Mouse (Mus musculus) frontal cortex, postnatal 36 days (tissue): ENCODE results near the gene Ifitm2.
"Not testable (repeated sequence)": the region's sequence is repeated elsewhere in the genome, so short reads cannot be mapped to it uniquely, and the experiment has no call there.

Experiments used
- DNase-seq, 2 experiments: peaks; one replicate each; pipeline ENCODE4 v3.0.0; 2022; ENCODE audit warnings: low spot score in 2 of 2

Gene Ifitm2

DNA sequence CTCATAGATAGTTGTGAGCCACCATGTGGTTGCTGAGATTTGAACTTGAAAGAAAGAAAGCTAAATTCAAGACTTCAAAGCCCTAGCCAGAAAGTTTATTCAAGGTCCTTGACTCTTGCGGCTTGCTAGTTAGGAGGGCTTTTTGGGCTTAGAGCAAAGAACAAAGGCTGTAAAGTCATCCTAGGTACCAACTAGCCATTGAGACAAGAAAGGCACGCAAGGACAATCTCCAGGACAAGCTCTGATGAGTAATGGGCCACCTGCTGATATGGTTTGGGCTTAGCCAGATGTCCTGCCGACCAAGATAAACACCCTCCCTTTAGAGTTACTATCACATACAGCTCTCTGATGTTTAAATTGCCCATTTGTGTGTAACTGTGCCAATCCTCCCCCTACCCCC lies 12.9 kb upstream of the Ifitm2 start:
- not testable (repeated sequence) for DNase-seq

DNA sequence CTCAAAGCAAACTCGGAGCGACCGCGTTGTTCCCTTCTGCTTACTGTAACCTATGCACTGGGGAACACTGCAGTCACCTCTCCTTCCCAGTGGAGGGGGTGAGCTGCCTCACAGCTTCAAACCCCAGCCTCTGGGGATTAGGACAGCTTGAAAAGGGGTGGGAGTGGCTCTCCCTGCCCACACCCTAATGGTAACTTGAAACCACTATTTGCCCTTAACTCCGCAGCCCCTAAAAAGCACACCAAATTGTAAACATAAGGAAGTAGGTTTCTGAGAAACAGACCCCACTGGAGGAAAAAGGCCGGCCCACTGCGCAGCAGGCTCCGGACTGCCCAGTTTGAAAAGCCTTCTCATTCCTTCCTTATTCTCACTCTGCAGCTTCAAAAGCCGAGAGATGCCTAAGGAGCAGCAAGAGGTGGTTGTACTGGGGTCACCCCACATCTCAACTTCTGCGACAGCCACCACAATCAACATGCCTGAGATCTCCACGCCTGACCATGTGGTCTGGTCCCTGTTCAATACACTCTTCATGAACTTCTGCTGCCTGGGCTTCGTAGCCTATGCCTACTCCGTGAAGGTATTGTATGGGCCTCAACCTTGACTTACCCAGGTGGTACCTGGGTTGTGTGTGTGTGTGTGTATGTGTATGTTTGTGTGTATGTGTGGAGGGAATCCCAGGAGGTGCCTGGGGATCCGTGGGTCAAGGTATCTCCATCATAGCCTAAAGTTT lies 12.2 kb upstream of the Ifitm2 start:
- no peak for DNase-seq

DNA sequence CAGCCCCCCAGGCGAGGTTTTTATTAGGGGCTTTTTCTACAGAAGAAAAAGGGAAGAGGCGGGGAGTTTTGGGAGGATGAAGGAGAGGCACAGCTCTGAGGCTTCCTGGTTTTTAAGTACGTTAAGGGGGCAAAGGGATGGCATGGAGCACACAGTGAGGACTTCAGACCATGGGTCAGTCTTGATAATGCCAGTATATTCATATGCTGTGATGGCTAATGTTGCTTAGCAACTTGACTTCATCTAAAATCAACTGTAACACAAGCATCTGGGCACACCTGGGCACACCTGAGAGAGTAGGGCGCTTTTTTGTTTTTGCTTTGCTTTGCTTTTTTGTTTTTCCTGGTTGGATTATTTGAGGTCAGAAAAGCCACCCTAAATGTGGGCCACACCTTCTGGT lies 11.1 kb upstream of the Ifitm2 start, which contains the start of gene Ifitm1:
Ifitm1 (plus strand) TSS at position 301 of the 400 bp plus-strand sequence.
- no peak for DNase-seq

DNA sequence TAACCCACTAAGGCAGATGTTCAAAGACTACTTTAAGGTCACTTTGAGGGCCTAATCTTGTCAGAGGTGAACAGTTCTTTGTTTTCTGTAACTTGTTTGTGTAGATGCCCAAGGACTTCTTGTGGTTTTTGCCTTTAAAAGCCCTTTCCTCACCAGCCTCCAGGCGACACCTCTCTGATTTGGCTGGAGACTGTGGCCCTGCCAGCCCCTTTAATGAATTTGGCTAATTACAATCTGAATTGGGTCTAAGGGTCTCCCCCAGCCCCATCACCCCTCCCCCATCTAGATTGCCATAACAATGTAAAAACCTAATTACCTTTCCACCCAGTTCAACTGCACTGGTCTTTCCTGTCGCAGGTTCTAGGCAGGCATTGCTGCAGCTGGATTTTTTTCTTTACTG lies 6.9 kb upstream of the Ifitm2 start:
- DNase-seq, result no peak

DNA sequence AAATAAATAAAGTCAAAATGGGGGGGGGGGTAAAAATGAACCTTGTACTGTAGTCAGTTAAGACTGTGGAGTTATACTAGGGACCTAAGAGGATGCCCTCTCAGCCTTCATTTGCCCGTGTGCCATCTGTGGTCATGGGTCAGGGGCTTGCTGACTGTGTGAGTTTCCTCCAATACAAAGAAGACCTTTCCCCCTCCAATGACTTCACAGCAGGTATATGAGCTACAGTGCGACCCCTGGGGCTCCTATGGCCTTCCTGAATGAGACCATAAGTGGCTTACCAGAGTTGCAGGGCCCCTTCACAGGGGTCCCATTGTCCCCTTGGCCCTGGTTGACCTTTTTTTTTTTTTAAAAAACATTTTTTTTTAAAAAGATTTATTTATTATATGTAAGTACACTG lies 5.6 kb upstream of the Ifitm2 start:
- no peak for DNase-seq

DNA sequence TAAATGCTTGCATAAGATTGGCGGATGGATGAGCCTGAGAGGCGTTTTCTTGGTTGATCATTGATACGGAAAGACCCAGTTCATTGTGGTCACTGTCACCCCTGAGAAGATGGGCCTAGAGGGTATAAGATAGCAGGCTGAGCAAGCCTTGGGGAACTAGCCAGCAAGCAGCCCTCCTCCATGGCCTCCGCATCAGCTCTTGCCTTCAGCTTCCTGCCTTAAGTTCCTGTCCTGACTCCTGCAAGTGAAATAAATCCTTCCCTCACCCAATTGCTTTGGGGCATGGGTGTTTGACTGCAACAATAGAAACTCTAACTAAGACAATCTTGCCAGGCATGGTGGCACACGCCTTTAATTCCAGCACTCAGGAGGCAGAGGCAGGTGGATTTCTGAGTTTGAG lies 4.2 kb upstream of the Ifitm2 start:
- no peak for DNase-seq

DNA sequence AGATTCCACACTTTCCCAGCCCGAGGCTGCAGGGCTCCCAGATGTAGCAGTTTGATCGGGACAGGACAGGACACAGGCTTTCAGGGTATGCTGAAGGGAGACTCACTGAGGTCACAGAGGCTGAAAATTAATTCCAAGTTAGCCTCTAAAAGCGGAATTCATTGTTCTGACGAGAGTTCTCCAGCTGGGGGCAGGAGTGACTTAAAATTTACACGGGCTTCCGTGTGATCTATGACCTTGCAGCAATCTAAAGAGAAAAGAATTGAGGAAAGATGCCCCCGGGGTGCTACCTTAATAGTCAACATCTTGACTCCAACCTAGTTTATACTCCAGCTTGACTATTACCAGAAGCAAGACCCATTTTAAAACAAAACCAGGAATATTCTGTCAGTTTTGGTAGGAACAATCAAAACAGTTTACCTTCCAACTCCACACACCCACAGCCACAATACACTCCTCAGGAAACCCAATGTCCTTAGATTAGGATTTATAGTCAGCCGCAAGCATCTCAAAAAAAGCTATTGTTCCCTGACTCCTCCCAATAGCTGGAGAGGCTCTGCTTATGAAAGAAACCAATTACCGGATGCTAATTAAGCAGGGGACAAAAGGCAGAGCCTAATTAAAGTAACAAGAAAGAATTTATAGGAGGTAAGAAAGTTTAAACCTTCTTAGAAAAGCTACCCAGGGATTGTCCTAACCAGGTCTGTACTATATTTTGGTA lies 3.6 kb upstream of the Ifitm2 start:
- peak in 1 of 2 experiments; percentile 34 for DNase-seq

DNA sequence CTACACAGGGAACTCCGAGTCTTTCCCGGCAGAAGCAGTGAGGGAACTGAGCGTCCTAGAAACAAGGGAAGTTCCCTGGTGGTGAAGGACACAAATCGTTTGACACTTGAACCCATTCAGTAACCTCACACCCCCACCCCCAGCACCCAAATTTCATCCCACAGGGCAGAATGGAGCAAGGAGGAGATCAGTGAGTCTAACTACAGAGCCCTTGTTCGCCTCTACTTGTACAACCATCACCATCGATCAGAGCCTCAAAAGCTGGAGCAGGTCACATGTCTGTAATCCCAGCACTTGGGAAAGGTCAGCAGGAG lies 726 bp upstream of the Ifitm2 start:
- no peak for DNase-seq

DNA sequence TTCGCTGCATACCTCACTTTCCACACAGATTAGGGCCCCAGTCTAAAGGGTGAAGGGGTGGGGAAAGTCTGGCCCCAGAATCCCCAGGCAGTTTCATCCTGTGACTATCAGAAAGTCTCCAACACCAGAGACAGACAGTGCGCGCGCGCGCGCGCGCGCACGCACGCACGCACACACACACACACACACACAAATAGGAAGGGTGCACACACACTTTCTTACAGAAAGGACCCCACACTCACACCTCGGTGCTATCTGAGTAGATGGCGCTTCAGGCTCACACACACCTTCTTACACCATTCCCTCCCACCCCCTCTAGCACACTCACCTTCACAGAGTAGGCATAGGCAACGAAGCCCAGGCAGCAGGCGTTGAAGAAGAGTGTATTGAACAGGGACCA lies 445 bp downstream of the Ifitm2 start:
- no peak for DNase-seq

DNA sequence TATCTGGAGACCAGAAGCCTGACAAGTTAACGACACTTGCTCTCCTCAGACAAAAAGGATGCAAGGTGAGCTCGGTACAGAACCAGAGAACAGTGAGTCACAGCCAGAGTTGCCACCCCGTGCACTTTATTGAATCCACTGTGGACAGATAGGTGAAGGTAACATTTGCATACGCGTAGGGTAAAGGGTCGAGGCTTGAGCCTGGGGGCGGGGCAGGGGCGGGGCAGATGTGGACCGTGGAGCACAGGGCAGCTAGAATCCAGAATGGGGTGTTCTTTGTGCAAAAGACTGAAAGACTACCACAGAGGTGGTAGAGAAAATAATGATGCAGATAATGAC lies 1.1 kb downstream of the Ifitm2 start:
- no peak for DNase-seq

DNA sequence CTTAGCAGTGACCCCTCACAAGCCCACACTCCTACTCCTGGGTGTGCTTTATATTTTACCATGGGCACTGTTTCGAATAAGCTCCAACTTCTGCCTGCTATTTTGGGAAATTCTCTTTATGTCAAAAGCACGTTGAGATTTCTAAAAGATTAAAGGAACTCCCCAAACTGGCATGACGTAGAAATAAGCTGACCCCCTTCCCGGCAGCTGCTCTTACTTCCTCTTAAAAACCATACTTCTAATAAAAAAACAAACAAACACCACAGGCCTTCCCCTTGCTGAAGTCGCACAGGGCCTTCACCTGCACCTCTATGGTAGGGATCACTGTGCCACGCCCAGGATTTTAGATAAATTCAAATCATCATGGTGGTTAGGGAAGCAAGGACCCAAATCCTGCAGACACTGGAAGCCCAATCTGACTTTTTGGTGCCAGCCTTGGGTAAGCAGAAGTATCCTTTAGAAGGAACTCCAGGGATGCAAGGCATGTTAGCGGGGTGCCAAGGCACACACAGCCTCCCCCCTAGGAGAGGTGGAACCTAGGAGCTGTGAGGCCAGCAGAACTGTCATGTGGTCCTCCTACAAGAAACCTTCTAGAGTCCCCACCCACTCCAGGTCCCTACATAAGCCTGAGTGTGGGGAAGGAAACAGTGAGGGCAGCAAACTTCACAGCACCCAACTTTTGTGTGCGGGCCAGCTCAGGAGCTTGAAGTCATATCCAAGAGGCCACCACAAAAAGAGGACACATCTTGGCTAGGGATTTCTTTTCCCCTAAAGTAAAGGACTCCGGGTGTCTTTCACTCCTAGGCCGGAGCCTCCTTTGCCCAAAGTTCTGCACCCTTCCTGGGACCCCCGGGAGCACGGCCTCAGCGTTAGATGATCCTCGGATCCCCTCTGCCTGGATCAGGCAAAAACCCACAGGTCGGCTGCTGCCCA lies 1.7 kb downstream of the Ifitm2 start:
- DNase-seq, result no peak

DNA sequence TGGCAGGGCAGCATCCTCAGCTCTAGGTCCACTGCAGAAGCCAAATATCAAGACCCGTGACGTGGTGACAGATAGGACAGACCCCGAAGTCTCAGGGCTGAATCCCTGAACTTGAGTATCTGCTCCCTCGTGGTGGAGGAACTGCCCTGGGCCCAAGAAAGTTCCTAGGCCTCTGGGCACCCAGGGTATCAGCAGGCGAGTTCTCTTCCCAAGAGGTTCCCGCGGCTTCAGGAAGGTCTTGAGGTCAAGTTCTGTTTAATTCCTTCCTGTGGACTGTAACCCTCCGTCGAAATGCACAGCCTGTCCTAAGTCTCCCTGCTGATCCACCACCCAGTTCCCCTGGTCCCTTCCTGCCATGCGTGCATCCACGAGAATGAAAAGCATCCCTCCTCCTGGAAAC lies 2.7 kb downstream of the Ifitm2 start:
- DNase-seq, result no peak

DNA sequence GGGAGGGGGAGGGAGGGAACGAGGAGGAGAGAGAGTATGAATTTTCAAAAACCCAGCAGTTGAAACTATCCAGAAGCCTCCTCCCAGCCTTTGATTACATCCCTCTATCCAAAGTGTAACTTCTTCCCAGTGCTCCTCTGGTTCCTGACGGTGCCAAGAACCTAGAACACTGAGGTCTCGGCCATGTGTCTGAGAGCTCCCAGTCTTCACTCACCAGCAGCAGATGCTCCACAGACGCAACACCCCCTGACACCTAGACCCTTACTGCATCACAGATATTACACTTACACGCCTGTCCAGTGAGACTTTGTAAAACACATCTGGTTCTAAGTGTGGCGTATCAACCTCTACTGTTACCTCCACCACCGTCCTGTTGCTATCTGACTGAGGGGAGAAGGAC lies 3.3 kb downstream of the Ifitm2 start:
- DNase-seq, result no peak

DNA sequence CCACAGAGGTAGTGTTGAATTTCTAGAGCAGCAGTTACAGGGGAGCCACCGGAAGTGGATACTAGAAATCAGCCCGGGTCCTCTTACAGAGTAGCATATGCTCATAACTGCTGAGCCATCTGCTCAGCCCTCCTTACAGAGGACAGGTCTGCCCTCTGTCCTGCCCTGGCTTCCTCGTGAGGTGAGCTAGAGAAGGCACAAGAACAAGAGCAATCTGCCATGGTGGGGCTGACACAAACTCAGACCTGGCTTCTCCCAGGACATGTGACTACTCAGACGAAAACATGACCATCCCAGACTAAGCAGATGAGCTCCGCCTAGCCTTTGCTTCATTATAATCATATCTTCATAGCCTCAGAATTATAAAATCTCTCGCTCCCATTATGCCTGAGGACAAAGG lies 4.0 kb downstream of the Ifitm2 start:
- no peak for DNase-seq

DNA sequence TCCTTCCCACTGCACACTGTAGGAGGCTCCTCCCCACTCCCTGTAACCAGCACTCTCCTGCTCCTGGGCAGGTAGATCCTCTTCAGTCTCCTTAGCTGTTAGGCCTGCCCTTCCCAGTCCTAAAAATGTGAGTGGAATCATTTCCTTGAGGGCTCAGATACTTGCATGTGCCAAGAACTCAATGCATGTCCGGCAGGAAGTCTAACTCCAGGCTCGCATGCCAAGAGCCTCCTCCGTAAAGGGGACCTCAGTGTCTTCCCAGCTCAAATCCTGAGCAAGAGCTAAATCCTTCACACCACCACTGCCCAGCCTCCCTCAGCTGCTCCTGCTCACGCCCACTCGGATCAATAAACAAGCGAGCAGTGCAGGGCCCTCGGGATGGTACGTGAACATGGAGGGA lies 4.7 kb downstream of the Ifitm2 start:
- no peak for DNase-seq

DNA sequence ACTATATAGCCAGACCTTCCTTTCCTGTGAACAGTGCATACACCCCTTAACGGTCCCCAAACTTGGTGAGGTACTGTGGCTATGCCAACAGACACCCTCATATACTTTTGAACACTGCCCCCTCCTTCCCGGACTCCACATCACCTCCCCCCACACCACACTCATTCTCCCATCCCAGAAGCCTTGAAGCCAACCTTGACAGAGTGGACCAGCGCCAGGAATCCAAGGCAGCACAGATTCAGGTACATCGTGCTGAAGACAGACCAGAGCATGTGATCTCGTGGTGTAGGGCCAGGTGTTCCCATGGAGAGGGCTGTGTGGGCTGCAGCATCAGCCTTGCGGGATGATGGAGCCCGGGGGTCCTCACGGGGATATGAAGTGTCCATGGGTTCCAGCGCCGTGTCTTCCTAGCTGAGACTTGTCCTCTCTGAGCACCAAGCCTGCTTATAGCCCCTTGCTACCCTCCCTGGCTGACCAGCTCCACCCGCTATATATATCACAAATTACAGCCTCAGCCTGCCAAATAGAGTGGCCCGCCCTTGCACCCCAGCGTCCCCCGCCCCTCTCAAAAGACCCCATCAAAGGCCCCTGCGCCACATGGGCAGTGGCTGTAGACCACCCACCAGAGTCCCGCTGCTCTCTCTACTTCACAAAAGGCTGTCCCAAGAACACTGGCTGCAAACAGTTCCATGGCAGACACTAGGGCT lies 5.8 kb downstream of the Ifitm2 start, which contains the start of gene Ifitm5:
Ifitm5 (minus strand) TSS at position 468 of the 707 bp plus-strand sequence.
- no peak for DNase-seq

DNA sequence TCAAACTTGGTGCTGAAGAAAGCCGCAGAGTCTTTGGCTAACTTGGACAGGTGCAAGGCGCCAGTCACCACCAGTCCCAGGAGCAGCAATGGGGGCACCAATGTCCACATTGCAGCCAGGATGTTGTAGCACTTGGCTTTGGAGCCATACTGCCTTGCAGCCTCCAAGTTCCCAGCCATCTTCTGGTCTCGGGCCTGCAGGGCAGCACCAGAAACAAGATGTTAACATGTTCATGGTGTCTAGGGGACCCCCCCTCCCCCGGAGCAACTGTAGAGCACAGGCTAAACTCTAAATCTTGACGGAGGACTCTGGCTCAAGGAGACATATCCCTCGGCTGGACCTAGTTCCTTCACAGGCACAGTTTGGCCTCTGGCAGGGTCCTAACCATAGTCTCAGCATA lies 6.5 kb downstream of the Ifitm2 start:
- no peak for DNase-seq

DNA sequence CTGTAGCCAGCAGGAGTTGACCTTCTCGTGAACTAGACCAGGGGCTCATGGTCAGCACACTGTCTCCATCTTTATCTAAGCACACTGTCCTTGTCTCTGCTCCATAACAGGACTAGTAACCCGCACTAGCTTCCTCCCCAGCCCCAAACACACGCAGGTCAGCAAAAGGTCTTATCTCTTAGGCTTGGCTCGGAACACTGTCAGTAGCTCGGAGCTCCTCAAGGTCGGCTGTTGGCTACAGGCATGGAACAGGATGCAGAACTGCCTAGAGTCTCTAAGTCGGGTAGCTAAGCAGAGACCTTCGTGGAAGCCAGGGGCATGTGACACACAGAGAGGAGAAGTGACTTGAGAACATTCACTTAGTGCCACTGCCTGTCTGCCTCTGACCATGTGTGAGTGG lies 7.6 kb downstream of the Ifitm2 start:
- DNase-seq, result no peak

DNA sequence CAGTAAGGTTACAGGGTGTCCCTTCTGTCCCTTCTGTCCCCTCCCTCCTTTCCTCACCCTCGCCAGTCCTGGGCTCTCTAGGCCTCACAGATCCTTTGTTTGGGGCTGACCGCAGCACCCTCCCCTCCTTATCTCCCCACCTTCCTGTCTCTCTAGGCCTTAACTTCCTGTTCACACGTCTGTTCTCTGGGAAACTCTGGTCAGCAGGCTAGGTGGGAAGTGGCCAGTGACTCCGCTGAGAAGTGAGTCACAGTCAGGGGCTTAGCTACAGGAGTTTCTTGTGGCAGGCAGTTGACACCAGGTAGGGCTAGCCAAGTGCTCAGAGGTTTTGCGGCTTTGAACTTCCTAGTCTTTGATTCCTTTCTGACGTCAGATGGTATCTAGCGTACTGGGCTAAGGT lies 8.8 kb downstream of the Ifitm2 start:
- no peak for DNase-seq

DNA sequence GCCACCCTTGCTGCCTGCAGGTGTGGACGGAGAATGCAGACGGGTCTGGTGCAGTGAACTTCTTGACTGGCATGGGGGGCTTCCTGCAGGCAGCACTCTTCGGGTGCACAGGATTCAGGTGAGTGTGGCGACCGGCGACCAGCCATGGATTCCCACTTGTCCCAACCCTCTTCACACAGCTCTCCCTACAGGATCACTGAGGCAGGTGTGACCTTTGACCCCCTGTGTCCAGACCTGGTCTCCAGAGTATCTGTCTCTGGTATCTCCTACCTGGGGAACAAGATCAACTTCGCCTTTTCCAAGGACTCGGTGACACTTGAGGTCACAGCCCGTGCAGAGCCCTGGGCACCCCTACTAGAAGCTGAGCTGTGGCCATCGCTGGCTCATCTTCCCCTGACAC lies 9.5 kb downstream of the Ifitm2 start:
- DNase-seq, result no peak

DNA sequence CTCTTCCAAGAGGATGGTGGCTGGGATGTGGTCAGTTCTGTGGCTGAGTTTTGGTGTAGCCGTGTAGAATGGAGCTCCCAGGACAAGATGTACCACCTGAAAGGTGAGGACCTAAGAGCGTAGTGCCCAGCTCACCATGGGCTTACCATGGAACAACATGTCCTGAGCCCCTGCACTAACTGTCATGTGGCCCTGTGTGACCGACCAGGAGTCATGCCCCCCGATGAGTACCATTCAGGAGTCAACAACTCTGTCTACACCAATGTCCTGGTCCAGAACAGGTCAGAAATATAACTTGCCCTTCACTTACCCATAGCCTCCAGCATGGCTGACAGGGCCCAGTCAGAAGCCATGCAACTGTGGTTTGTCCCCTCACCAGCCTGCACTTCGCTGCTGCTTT lies 10.5 kb downstream of the Ifitm2 start:
- no peak for DNase-seq

DNA sequence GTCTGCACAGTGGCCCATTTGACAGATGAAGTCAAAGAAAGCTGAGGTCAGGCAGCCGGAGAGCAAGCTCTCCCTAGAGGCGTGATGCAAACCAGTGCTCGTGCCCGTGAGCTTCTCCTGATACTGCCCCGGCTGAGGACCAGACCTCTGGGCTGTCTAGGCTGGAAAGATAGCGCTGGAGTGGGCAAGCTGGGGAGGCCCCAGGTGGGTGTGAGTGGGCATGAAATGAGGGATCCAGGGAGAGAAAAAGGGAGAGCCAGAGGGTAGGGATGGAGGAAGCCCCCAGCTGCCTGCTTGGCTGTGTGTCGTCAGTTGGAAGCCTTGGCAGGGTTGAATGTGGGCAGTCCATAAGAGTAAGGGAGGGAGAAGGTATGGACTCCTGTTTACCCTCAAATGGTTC lies 11.6 kb downstream of the Ifitm2 start:
- no peak for DNase-seq
